Mouse (Mus musculus) MEL (cell line): Measurements from ENCODE around the gene Itpr2. TPM values are rescaled to one million over a fixed set of nuclear protein-coding genes. Genes with fewer than 3 reads are reported as not detected.

Experiments
- DNase-seq: peaks from one replicate; pipeline ENCODE4 v3.0.0; 2011; ENCODE audit warnings: low read depth, low spot score
- H3K27ac ChIP-seq: 2 replicates; pipeline ENCODE4 v1.5.1; 2012; ENCODE audit warnings: low read depth, mild to moderate bottlenecking, control low read depth, low read length, moderate library complexity; ENCODE audit not compliant: control insufficient read depth
- H3K27me3 ChIP-seq, 2 experiments: fragments of 150-350 bp in 1 of 2; sonication (generic) in 1 of 2; 2 replicates each; pipeline ENCODE4 v1.6.1; 2012; ENCODE audit warnings: low read length in 2 of 2, mild to moderate bottlenecking in 2 of 2, improper control_type of control experiment in 1 of 2, moderate library complexity in 1 of 2; ENCODE audit not compliant: insufficient read depth in 2 of 2, control insufficient read depth in 1 of 2
- H3K36me3 ChIP-seq, 2 experiments: 2 replicates each; pipeline ENCODE4 v1.6.1; 2012 to 2014; ENCODE audit warnings: low read length in 2 of 2, improper control_type of control experiment in 1 of 2, inconsistent platforms in 1 of 2, mild to moderate bottlenecking in 1 of 2; ENCODE audit not compliant: insufficient read depth in 2 of 2, control insufficient read depth in 1 of 2
- H3K4me1 ChIP-seq, 2 experiments: fragments of 150-350 bp in 1 of 2; sonication (generic) in 1 of 2; 2 replicates each; pipeline ENCODE4 v1.6.1; 2012; ENCODE audit warnings: low read length in 2 of 2, improper control_type of control experiment in 1 of 2, mild to moderate bottlenecking in 1 of 2; ENCODE audit not compliant: insufficient read depth in 2 of 2, control insufficient read depth in 1 of 2
- H3K4me3 ChIP-seq, 2 experiments: fragments of 150-350 bp in 1 of 2; sonication (generic) in 1 of 2; 2 replicates each; pipeline ENCODE4 v1.5.1; 2012; ENCODE audit warnings: low read depth in 2 of 2, low read length in 2 of 2, mild to moderate bottlenecking in 2 of 2, moderate library complexity in 2 of 2, control low read depth in 1 of 2, improper control_type of control experiment in 1 of 2; ENCODE audit not compliant: control insufficient read depth in 1 of 2, insufficient read depth in 1 of 2
- H3K79me2 ChIP-seq: 2 replicates; pipeline ENCODE4 v1.6.1; 2012; ENCODE audit warnings: mild to moderate bottlenecking, low read length, moderate library complexity; ENCODE audit not compliant: control insufficient read depth, poor library complexity, insufficient read depth
- H3K9ac ChIP-seq: 2 replicates; pipeline ENCODE4 v1.6.1; 2012; ENCODE audit warnings: low read depth, mild to moderate bottlenecking, control low read depth, low read length, moderate library complexity; ENCODE audit not compliant: control insufficient read depth, poor library complexity, severe bottlenecking
- H3K9me3 ChIP-seq: fragments of 150-350 bp; sonication (generic); replicated peaks from 2 replicates; pipeline ENCODE4 v1.6.1; 2012; ENCODE audit warnings: mild to moderate bottlenecking, low read length, improper control_type of control experiment, moderate library complexity; ENCODE audit not compliant: insufficient read depth
- BHLHE40 ChIP-seq: IDR thresholded peaks from 2 replicates; pipeline ENCODE4 v1.6.1; 2012; ENCODE audit warnings: low read depth, mild to moderate bottlenecking, inconsistent platforms, low read length, improper control_type of control experiment, borderline replicate concordance
- CHD1 ChIP-seq: IDR thresholded peaks from 2 replicates; pipeline ENCODE4 v1.6.1; 2012; ENCODE audit warnings: low read depth, mild to moderate bottlenecking, inconsistent platforms, low read length, improper control_type of control experiment
- CHD2 ChIP-seq: IDR thresholded peaks from 2 replicates; pipeline ENCODE4 v1.6.1; 2011; ENCODE audit warnings: low read length, improper control_type of control experiment
- ELF1 ChIP-seq: IDR thresholded peaks from 2 replicates; pipeline ENCODE4 v1.6.1; 2014; ENCODE audit warnings: low read depth, mild to moderate bottlenecking, inconsistent platforms, low read length, improper control_type of control experiment, moderate library complexity
- ETS1 ChIP-seq: IDR thresholded peaks from 2 replicates; pipeline ENCODE4 v1.6.1; 2012; ENCODE audit warnings: low read depth, mild to moderate bottlenecking, inconsistent platforms, low read length, improper control_type of control experiment, moderate library complexity
- GABPA ChIP-seq: IDR thresholded peaks from 2 replicates; pipeline ENCODE4 v1.6.1; 2012; ENCODE audit warnings: low read depth, mild to moderate bottlenecking, inconsistent platforms, low read length, improper control_type of control experiment, moderate library complexity
- HCFC1 ChIP-seq: IDR thresholded peaks from 2 replicates; pipeline ENCODE4 v1.6.1; 2012; ENCODE audit warnings: low read depth, mild to moderate bottlenecking, inconsistent platforms, low read length, improper control_type of control experiment, moderate library complexity
- MAFK ChIP-seq: IDR thresholded peaks from 2 replicates; pipeline ENCODE4 v1.6.1; 2011; ENCODE audit warnings: low read depth, mild to moderate bottlenecking, low read length, improper control_type of control experiment, borderline replicate concordance
- MAX ChIP-seq: IDR thresholded peaks from 2 replicates; pipeline ENCODE4 v1.6.1; 2011; ENCODE audit warnings: low read length, improper control_type of control experiment
- MXI1 ChIP-seq: IDR thresholded peaks from 2 replicates; pipeline ENCODE4 v1.6.1; 2011; ENCODE audit warnings: mild to moderate bottlenecking, low read depth, low read length, improper control_type of control experiment
- NELFE ChIP-seq: IDR thresholded peaks from 2 replicates; pipeline ENCODE4 v1.6.1; 2011; ENCODE audit warnings: low read depth, low read length, improper control_type of control experiment
- NRF1 ChIP-seq: IDR thresholded peaks from 2 replicates; pipeline ENCODE4 v1.6.1; 2014; ENCODE audit warnings: low read depth, mild to moderate bottlenecking, inconsistent platforms, low read length, improper control_type of control experiment, moderate library complexity; ENCODE audit not compliant: poor library complexity, insufficient read depth, severe bottlenecking
- POLR2AphosphoS2 ChIP-seq: IDR thresholded peaks from 2 replicates; pipeline ENCODE4 v1.6.1; 2011; ENCODE audit warnings: low read length, improper control_type of control experiment
- POLR2AphosphoS5 ChIP-seq: IDR thresholded peaks from 2 replicates; pipeline ENCODE4 v1.6.1; 2012; ENCODE audit warnings: low read depth, borderline replicate concordance, mild to moderate bottlenecking, inconsistent platforms, low read length, moderate library complexity, mixed read lengths
- RCOR1 ChIP-seq: IDR thresholded peaks from 2 replicates; pipeline ENCODE4 v1.6.1; 2012; ENCODE audit warnings: low read depth, mild to moderate bottlenecking, inconsistent platforms, low read length, improper control_type of control experiment
- TCF12 ChIP-seq: IDR thresholded peaks from 2 replicates; pipeline ENCODE4 v1.6.1; 2014; ENCODE audit warnings: low read depth, mild to moderate bottlenecking, inconsistent platforms, low read length, improper control_type of control experiment, moderate library complexity
- ZKSCAN1 ChIP-seq: IDR thresholded peaks from 2 replicates; pipeline ENCODE4 v1.6.1; 2012; ENCODE audit warnings: low read depth, mild to moderate bottlenecking, inconsistent platforms, low read length, improper control_type of control experiment, moderate library complexity
- ZMIZ1 ChIP-seq: IDR thresholded peaks from 2 replicates; pipeline ENCODE4 v1.6.1; 2012; ENCODE audit warnings: low read depth, mild to moderate bottlenecking, inconsistent platforms, low read length, improper control_type of control experiment, moderate library complexity
- ZNF384 ChIP-seq: IDR thresholded peaks from 2 replicates; pipeline ENCODE4 v1.6.1; 2012; ENCODE audit warnings: low read depth, mild to moderate bottlenecking, inconsistent platforms, low read length, improper control_type of control experiment
- polyA plus RNA-seq, 2 experiments: library from polyadenylated mRNA; stranded (reverse) in 1 of 2; unstranded in 1 of 2; fragments of >175 nt in 1 of 2; fragments of >200 nt in 1 of 2; gene quantifications; 2 replicates each; pipeline versions ENCODE4 v1.2.1 to v1.2.4; 2012; ENCODE audit warnings: low replicate concordance in 2 of 2, low read depth in 1 of 2; ENCODE audit not compliant: insufficient read length in 2 of 2, insufficient read depth in 1 of 2, missing spikeins in 1 of 2
- total RNA-seq: library from RNA; depleted of rRNA; stranded (reverse); fragments of 300-350 nt; gene quantifications from 2 replicates; pipeline ENCODE4 v1.2.3, GENCODE M21; 2012

The Itpr2 gene
- total and polyA plus RNA-seq, 3 experiments: 1.5 to 3.0 TPM; not detected in 1

- H3K9me3 ChIP-seq: no peaks in the 10 kb centered on the region
- H3K79me2 ChIP-seq: no peaks in the 10 kb centered on the region
- H3K4me1 ChIP-seq: no peaks in the 10 kb centered on the region
- no peaks in the 10 kb centered on the region for H3K36me3 ChIP-seq
- H3K4me3 ChIP-seq: no peak overlapping the region
- no peak overlapping the region for H3K9ac ChIP-seq
- no peak for DNase-seq
- TF ChIP-seq MAX (no peak), GABPA (no peak)
- H3K27me3 ChIP-seq: no peaks in the 10 kb centered on the region
- no peak overlapping the region for H3K27ac ChIP-seq
Measured at GRCm38 (mm10) chr6:146136646-146137045, 365.4 kb downstream of the Itpr2 start.

GRCm38 (mm10) chr6:146136244-146136643, 365.8 kb downstream of the Itpr2 start:
- H3K4me3 ChIP-seq: no peak overlapping the region
- H3K4me1 ChIP-seq: no peaks in the 10 kb centered on the region
- H3K36me3 ChIP-seq: no peaks in the 10 kb centered on the region
- no peaks in the 10 kb centered on the region for H3K79me2 ChIP-seq
- no peak for DNase-seq
- no peak for TF ChIP-seq CHD2
- no peak for TF ChIP-seq MXI1
- no peak for TF ChIP-seq HCFC1
- TF ChIP-seq BHLHE40: no peak
- no peak for TF ChIP-seq NRF1
- no peak overlapping the region for H3K9ac ChIP-seq
- no peaks in the 10 kb centered on the region for H3K27me3 ChIP-seq
- H3K9me3 ChIP-seq: no peaks in the 10 kb centered on the region
- no peak overlapping the region for H3K27ac ChIP-seq

GRCm38 (mm10) chr6:146135291-146135690, 366.7 kb downstream of the Itpr2 start:
- Histone ChIP-seq H3K27me3 (no peaks in the 10 kb centered on the region), H3K4me1 (no peaks in the 10 kb centered on the region), H3K36me3 (no peaks in the 10 kb centered on the region), H3K4me3 (no peak overlapping the region), H3K79me2 (no peaks in the 10 kb centered on the region), H3K9ac (no peak overlapping the region), H3K27ac (no peak overlapping the region), H3K9me3 (no peaks in the 10 kb centered on the region)
- DNase-seq: no peak
- TF ChIP-seq POLR2AphosphoS5 (no peak), NRF1 (no peak), ZNF384 (no peak), CHD1 (no peak), TCF12 (no peak), POLR2AphosphoS2 (no peak), BHLHE40 (no peak), MXI1 (no peak), ZMIZ1 (no peak), ZKSCAN1 (no peak), RCOR1 (no peak), ELF1 (no peak), MAFK (no peak), ETS1 (no peak), NELFE (no peak)
